Mouse (Mus musculus): ENCODE results near the gene Foxo1. TPM values are rescaled to one million over a fixed set of nuclear protein-coding genes. Genes with fewer than 3 reads are reported as not detected.

Foxo1 gene
- polyA plus RNA-seq, 1 experiment: 13.3 TPM

- no peak overlapping the region for H3K4me3 ChIP-seq (ENCODE audit: low read depth, low read length)
- no peaks in the 10 kb centered on the region for H3K4me1 ChIP-seq (ENCODE audit: control insufficient read depth, insufficient read depth, insufficient read length, low read length)
- H3K27me3 ChIP-seq (ENCODE audit: control insufficient read depth, insufficient read depth, low read length): no peaks in the 10 kb centered on the region
- no peaks in the 10 kb centered on the region for H3K36me3 ChIP-seq (ENCODE audit: control insufficient read depth, insufficient read depth, low read length)
- no peak for TF ChIP-seq CTCF (IDR thresholded peaks at IDR 0.05; ENCODE audit: extremely low read depth, insufficient read length, insufficient replicate concordance, low read depth, low read length)
- no peak overlapping the region for H3K27ac ChIP-seq (ENCODE audit: insufficient read depth, low read depth, low read length)
- 83% methylated on average over 17 of the region's 17 CpGs for WGBS
These were observed 122.9 kb downstream of the Foxo1 start for GRCm38 (mm10) chr3:52390766-52391665.

DNA sequence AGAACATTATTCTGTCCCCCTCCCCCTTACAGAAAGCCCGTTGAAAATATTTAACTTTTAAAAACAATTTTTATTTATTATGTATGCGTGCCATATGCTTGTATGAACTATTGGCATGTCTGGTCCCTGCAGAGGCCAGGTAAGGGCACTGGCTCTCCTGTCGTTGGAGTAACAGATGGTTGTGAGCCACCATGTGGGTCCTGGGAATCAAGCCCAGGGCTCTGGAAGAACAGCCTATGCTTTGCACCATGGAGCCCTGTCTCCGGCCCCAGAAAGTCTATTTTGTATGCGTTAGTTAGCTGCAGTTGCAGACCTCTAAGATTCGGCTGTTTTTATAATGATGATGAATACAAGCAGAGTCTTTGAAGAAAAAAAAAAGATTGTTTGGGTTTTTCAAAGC lies 123.8 kb downstream of the Foxo1 start:
- H3K36me3 ChIP-seq (ENCODE audit: control insufficient read depth, insufficient read depth, low read length): no peaks in the 10 kb centered on the region
- no peaks in the 10 kb centered on the region for H3K27me3 ChIP-seq (ENCODE audit: control insufficient read depth, insufficient read depth, low read length)
- WGBS: 85% methylated on average over 6 of the region's 6 CpGs
- no peak overlapping the region for H3K27ac ChIP-seq (ENCODE audit: insufficient read depth, low read depth, low read length)
- TF ChIP-seq CTCF (IDR thresholded peaks at IDR 0.05; ENCODE audit: extremely low read depth, insufficient read length, insufficient replicate concordance, low read depth, low read length) (no peak), POLR2A (IDR thresholded peaks at IDR 0.05; ENCODE audit: low read depth, low read length) (no peak)
- no peak overlapping the region for H3K4me3 ChIP-seq (ENCODE audit: low read depth, low read length)
- no peaks in the 10 kb centered on the region for H3K4me1 ChIP-seq (ENCODE audit: control insufficient read depth, insufficient read depth, insufficient read length, low read length)

DNA sequence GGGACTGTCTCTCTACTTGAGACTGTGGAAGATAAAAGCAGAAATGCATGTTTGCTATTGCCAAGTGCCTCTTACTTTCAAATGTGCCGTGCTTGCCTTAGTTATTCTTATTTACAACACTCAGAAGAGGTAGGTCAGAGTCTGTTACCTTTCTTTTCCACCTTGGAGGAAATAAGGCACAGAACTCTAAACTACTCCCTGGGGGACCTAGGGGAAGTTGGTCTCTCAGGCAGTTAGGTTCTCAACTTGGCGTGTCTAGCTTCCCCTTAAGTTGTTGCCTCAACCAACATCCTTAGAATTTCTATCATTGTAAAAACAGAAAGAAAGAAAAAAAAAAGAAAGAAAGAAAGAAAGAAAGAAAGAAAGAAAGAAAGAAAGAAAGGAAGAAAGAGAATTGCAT lies 124.4 kb downstream of the Foxo1 start:
- WGBS: 68% methylated on average over 2 of the region's 2 CpGs
- H3K27me3 ChIP-seq (ENCODE audit: control insufficient read depth, insufficient read depth, low read length): no peaks in the 10 kb centered on the region
- H3K4me1 ChIP-seq (ENCODE audit: control insufficient read depth, insufficient read depth, insufficient read length, low read length): no peaks in the 10 kb centered on the region
- H3K4me3 ChIP-seq (ENCODE audit: low read depth, low read length): no peak overlapping the region
- no peak overlapping the region for H3K27ac ChIP-seq (ENCODE audit: insufficient read depth, low read depth, low read length)
- TF ChIP-seq CTCF (IDR thresholded peaks at IDR 0.05; ENCODE audit: extremely low read depth, insufficient read length, insufficient replicate concordance, low read depth, low read length): no peak
- no peak for TF ChIP-seq POLR2A (IDR thresholded peaks at IDR 0.05; ENCODE audit: low read depth, low read length)
- no peaks in the 10 kb centered on the region for H3K36me3 ChIP-seq (ENCODE audit: control insufficient read depth, insufficient read depth, low read length)

GRCm38 (mm10) chr3:52393171-52393570 lies 125.0 kb downstream of the Foxo1 start:
- TF ChIP-seq CTCF (IDR thresholded peaks at IDR 0.05; ENCODE audit: extremely low read depth, insufficient read length, insufficient replicate concordance, low read depth, low read length): no peak
- no peak for TF ChIP-seq POLR2A (IDR thresholded peaks at IDR 0.05; ENCODE audit: low read depth, low read length)
- Histone ChIP-seq H3K27me3 (ENCODE audit: control insufficient read depth, insufficient read depth, low read length) (no peaks in the 10 kb centered on the region), H3K4me1 (ENCODE audit: control insufficient read depth, insufficient read depth, insufficient read length, low read length) (no peaks in the 10 kb centered on the region), H3K36me3 (ENCODE audit: control insufficient read depth, insufficient read depth, low read length) (no peaks in the 10 kb centered on the region), H3K4me3 (ENCODE audit: low read depth, low read length) (no peak overlapping the region), H3K27ac (ENCODE audit: insufficient read depth, low read depth, low read length) (no peak overlapping the region)
- WGBS: 46% methylated on average over 10 of the region's 10 CpGs

GRCm38 (mm10) chr3:52396121-52396731 lies 128.1 kb downstream of the Foxo1 start:
- 84% methylated on average over 13 of the region's 13 CpGs for WGBS
- no peaks in the 10 kb centered on the region for H3K27me3 ChIP-seq (ENCODE audit: control insufficient read depth, insufficient read depth, low read length)
- peaks cover 5% of the 10 kb centered on the region for H3K4me1 ChIP-seq (ENCODE audit: control insufficient read depth, insufficient read depth, insufficient read length, low read length)
- H3K36me3 ChIP-seq (ENCODE audit: control insufficient read depth, insufficient read depth, low read length): no peaks in the 10 kb centered on the region
- peak overlapping the region; percentile 82 for H3K27ac ChIP-seq (ENCODE audit: insufficient read depth, low read depth, low read length)
- TF ChIP-seq POLR2A (IDR thresholded peaks at IDR 0.05; ENCODE audit: low read depth, low read length): no peak
- TF ChIP-seq CTCF (IDR thresholded peaks at IDR 0.05; ENCODE audit: extremely low read depth, insufficient read length, insufficient replicate concordance, low read depth, low read length): no peak
- H3K4me3 ChIP-seq (ENCODE audit: low read depth, low read length): no peak overlapping the region

- TF ChIP-seq POLR2A (IDR thresholded peaks at IDR 0.05; ENCODE audit: low read depth, low read length) (no peak), CTCF (IDR thresholded peaks at IDR 0.05; ENCODE audit: extremely low read depth, insufficient read length, insufficient replicate concordance, low read depth, low read length) (no peak)
- 79% methylated on average over 10 of the region's 10 CpGs for WGBS
- Histone ChIP-seq H3K27me3 (ENCODE audit: control insufficient read depth, insufficient read depth, low read length) (no peaks in the 10 kb centered on the region), H3K36me3 (ENCODE audit: control insufficient read depth, insufficient read depth, low read length) (no peaks in the 10 kb centered on the region), H3K4me1 (ENCODE audit: control insufficient read depth, insufficient read depth, insufficient read length, low read length) (peaks cover 11% of the 10 kb centered on the region), H3K27ac (ENCODE audit: insufficient read depth, low read depth, low read length) (peak overlapping the region; percentile 63), H3K4me3 (ENCODE audit: low read depth, low read length) (no peak overlapping the region)
These were observed 128.9 kb downstream of the Foxo1 start for GRCm38 (mm10) chr3:52396951-52397615.

- Histone ChIP-seq H3K36me3 (ENCODE audit: control insufficient read depth, insufficient read depth, low read length) (no peaks in the 10 kb centered on the region), H3K4me1 (ENCODE audit: control insufficient read depth, insufficient read depth, insufficient read length, low read length) (peaks cover 11% of the 10 kb centered on the region), H3K27ac (ENCODE audit: insufficient read depth, low read depth, low read length) (peak overlapping the region; percentile 35; the same call in 1 of the 2 replicates), H3K27me3 (ENCODE audit: control insufficient read depth, insufficient read depth, low read length) (no peaks in the 10 kb centered on the region), H3K4me3 (ENCODE audit: low read depth, low read length) (no peak overlapping the region)
- TF ChIP-seq CTCF (IDR thresholded peaks at IDR 0.05; ENCODE audit: extremely low read depth, insufficient read length, insufficient replicate concordance, low read depth, low read length) (no peak), POLR2A (IDR thresholded peaks at IDR 0.05; ENCODE audit: low read depth, low read length) (no peak)
- 89% methylated on average over 8 of the region's 8 CpGs for WGBS
These were observed 129.8 kb downstream of the Foxo1 start for GRCm38 (mm10) chr3:52397961-52398360.

Measured in small intestine, adult 2 months (tissue).